Mouse (Mus musculus) large intestine, adult 2 months (tissue): ENCODE data around the gene Aurkb. TPM values are rescaled to one million over a fixed set of nuclear protein-coding genes. Genes with fewer than 3 reads are reported as not detected.

ENCODE experiments used
- DNase-seq: peaks from one replicate; pipeline ENCODE4 v3.0.0-alpha.2; 2012; ENCODE audit warnings: low read depth, low spot score
- WGBS: fragments of 180-500 bp; shearing (Covaris S2); methylation state at CpG from one replicate; pipeline ENCODE4 v1.1.7; 2018; 5-methylcytosine and 5-hydroxymethylcytosine counted together
- polyA plus RNA-seq: library from polyadenylated mRNA; depleted of rRNA; stranded (reverse); fragments of >200 nt; gene quantifications from 2 replicates; pipeline ENCODE4 v1.2.3, GENCODE M21; 2012

Gene Aurkb
- polyA plus RNA-seq, 1 experiment = 47.0 TPM

DNA sequence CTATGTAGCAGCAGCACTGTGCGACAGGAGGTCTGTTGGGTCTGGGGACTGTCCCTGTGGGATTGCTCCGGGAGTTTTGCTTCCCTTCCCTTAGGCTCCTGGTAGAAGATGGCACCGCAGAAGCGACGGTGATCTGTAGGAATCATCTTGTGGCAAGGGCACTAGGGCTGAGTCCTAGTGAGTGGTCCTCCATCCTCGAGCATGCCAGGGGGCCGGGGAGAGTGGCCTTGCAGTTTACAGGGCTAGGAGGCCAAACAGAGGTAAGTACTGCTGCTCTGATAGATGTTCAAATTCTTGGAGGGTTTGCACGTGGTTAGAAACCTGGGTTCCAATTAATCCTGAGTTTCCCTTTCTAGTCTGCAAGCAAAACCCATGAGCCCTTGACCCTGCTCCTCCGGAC is 10.0 kb upstream of the Aurkb start:
- no peak for DNase-seq
- 86% methylated on average over 9 of the region's 9 CpGs for WGBS

DNA sequence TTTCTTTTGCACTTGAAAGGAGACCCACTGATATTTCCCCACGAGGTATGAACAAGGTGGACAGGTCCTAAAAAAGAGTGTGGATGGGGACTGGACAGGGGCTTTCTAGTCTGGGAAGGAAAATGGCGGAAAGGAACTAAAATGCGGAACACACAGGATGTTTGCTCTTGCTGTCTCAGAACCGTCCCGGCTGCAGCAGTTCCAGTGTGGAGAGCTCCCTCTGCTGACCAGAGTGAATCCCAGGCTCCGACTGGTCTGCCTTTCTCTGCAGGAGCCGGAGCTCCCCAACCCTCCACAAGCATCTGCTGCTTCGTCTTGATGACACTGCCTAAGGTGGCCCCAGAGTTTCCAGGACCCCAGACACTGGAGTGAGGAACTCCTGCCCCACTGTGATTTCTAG is 9.6 kb upstream of the Aurkb start:
- peak; percentile 79 for DNase-seq
- 6% methylated on average over 8 of the region's 8 CpGs for WGBS

GRCm38 (mm10) chr11:69036486-69037230 is 8.8 kb upstream of the Aurkb start:
- WGBS = 8% methylated on average over 20 of the region's 20 CpGs
- no peak for DNase-seq

DNA sequence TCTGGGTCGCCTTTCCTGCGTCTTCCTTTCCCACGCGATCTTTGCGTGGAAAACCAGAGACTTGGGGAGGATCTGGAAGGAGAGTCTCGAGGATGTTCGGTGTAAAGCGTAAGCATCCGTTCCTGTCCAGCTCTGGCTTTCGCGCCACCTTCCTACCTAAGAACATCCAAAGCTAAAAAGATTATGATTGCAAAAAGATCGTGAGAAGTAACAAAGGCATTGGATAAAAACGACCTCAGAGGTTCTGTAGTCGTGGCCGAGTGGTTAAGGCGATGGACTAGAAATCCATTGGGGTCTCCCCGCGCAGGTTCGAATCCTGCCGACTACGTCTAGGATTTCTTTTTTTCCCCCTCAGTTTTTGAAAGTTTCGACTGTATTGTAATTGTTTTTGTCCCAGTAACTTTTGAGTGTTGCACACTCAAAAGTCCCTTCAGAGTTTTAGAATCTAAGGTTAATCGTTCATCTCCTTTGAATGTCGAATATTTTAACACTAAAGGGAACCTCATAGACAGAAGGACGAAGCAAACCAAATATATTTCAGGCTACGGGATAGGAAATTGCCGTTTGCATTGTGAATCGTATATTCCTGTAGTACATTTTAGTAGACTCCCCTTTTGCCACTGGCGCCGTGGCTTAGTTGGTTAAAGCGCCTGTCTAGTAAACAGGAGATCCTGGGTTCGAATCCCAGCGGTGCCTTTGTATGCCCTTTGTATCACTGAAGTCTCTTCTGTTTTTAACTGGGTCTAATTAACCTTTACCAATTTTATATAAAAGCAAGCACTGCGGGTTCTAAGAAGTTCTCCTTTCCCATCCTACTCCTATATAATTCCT is 8.0 kb upstream of the Aurkb start:
- 2% methylated on average over 34 of the region's 34 CpGs for WGBS

GRCm38 (mm10) chr11:69038173-69038572 is 7.3 kb upstream of the Aurkb start:
- DNase-seq = no peak
- WGBS = 79% methylated on average over 5 of the region's 5 CpGs

More for the DNA sequence above, 8.0 kb upstream of the Aurkb start:
- DNase-seq = no peak

GRCm38 (mm10) chr11:69046395-69046774 is 938 bp downstream of the Aurkb start:
- 6% methylated on average over 9 of the region's 9 CpGs for WGBS
- DNase-seq = no peak

DNA sequence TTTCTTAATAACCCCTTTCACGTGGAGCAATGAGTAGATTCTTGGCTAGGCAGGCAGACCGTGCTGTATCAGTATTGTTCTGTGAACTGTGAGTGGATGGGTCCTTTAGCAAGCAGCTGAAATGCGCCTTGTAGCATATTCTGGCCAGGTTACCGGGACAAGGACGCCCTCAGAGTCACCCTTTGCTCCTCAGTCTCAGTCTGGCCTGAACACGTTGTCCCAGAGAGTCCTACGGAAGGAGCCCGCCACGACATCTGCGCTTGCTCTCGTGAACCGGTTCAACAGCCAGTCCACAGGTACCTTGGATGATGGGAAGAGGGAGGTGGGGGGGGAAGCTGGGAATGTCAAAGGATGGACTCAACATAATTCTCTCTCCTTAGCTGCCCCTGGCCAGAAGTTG is 2.1 kb downstream of the Aurkb start:
- WGBS = 86% methylated on average over 12 of the region's 12 CpGs
- DNase-seq = no peak

DNA sequence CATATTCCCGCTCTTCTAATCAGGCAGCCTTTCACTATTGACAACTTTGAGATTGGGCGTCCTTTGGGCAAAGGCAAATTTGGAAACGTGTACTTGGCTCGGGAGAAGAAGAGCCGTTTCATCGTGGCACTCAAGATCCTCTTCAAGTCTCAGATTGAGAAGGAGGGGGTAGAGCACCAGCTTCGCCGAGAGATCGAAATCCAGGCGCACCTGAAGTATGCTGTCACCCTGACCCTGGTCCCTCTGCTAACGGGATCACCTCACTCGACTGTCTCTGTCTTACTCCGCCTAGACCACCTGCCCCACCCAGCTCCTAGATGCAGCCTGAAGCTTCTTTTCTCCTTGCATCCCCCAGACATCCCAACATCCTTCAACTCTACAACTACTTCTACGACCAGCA is 2.7 kb downstream of the Aurkb start:
- DNase-seq = no peak
- 91% methylated on average over 14 of the region's 14 CpGs for WGBS

DNA sequence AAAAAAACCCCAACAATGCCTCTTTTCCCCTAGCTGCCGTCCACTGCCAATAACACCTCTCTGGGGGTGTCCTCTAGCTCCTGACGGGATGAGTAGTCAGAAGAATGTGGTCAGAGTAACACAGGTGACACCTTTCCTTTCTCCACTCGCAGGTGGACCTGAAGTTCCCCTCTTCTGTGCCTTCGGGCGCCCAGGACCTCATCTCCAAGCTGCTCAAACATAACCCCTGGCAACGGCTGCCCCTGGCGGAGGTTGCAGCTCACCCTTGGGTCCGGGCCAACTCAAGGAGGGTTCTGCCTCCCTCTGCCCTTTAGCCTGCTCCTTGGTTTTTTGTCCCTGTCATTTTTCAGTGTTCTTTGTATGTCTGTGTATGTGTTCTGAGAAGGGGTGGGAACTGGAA is 5.3 kb downstream of the Aurkb start:
- DNase-seq = no peak
- 92% methylated on average over 8 of the region's 8 CpGs for WGBS

- 85% methylated on average over 4 of the region's 4 CpGs for WGBS
These were observed 6.3 kb downstream of the Aurkb start for GRCm38 (mm10) chr11:69051771-69052170.

DNA sequence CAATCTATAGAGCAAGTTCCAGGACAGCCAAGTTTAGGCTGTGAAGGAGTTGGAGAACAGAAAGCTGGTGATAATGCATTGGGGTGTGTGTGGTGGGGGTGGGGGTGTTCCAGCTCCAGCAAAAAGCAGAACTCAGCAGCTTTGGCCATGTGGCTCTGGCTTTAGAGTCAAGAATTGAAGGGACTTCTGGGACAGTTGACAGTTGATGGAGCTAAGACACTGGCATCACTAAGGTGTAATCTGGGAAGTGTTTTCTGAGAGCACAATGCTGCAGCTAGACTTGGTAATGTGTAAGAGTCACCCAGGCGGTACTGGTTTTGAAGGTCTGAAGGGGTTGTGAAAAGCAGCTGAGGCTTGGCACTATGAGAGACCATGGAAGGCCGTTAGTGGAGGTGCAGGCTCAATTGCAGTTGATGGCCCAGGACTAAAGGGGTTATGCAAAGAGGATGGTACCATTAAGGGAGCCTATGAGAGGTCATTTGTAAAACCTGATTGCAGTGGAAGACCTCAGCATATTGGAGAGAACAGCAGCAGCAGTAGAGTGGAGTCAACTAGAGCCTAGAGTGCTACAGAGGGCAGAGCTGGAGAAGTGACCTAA is 7.5 kb downstream of the Aurkb start:
- DNase-seq = no peak
- WGBS = 89% methylated on average over 2 of the region's 2 CpGs

More at GRCm38 (mm10) chr11:69051771-69052170, 6.3 kb downstream of the Aurkb start:
- DNase-seq = no peak

DNA sequence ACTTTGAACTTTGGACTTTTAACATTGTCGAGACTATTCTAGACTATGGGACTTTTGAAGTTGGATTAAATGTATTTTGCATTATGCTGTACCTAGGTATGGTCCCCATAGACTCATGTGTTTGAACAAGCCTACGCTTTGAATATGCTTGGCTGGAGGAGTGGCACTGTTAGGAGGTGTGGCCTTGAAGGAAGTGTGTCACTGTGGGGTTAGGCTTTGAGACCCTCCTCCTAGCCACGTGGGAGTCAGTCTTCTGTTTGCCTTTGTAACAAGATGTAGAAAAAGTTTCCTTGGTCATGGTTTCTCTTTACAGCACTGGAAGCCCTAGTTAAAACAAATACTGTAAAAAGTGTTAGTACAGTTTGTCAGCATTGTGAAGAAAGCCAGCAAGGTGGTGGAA is 8.4 kb downstream of the Aurkb start:
- WGBS = 32% methylated on average over 3 of the region's 3 CpGs
- no peak for DNase-seq

DNA sequence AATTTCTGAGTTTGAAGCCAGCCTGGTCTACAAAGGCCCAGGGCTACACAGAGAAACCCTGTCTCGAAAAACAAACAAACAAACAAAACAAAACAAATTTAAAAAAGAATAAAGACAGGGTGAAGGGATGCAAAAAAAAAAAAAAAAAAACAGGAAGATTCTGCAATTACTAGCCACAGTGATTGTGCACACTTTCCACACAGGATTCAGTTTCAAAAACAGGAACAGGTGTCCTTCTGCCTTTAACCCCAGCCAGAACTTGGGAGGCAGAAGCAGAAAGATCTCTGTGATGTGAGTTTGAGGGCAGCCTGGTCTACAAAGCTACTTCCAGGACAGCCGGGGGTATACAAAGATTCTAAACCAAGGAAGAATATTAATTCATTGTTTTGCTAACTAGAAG is 12.8 kb downstream of the Aurkb start:
- 60% methylated on average over 2 of the region's 2 CpGs for WGBS
- DNase-seq = no peak

DNA sequence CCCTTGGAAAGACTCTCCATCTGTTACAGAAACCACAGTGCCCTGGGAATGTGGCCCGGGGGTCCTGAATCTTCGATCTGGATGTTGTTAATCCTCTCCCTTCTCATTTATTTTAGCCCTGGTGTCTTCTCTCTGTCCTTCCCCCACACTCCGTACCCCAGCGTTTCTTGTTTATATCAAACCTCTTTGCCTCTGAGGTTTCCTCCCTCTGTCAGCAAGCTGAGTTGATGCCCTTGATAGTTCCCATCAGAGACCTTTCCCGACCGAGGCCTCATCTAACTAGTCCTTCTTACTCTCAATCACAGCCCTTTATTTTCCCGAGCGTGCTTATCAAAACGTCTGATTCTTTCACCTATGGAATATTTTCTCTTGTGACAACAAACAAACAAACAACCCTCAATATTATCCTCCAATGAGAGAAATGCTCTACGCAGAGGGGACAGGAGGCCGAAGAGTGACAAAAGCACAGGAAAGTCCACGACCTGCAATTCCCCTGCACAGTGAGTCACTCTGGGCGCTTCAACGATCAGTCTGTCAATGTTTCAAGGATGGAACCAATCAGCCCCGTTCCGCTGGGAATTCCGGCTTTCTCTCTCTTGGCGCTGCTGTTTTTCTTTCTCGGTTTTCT is 13.4 kb downstream of the Aurkb start:
- no peak for DNase-seq
- under 1% methylated on average over 19 of the region's 19 CpGs for WGBS

- under 1% methylated on average over 64 of the region's 64 CpGs for WGBS
- DNase-seq = no peak
These were observed 14.0 kb downstream of the Aurkb start, which contains the start of gene Borcs6 for GRCm38 (mm10) chr11:69059357-69059974. TSS of gene Borcs6 (plus strand) at chr11:69059717.

GRCm38 (mm10) chr11:69059975-69060411 is 14.5 kb downstream of the Aurkb start:
- no peak for DNase-seq
- under 1% methylated on average over 49 of the region's 49 CpGs for WGBS

- no peak for DNase-seq
- 3% methylated on average over 40 of the region's 40 CpGs for WGBS
These were observed 15.2 kb downstream of the Aurkb start for GRCm38 (mm10) chr11:69060448-69061254.

GRCm38 (mm10) chr11:69061255-69061912 is 15.9 kb downstream of the Aurkb start:
- no peak for DNase-seq
- WGBS = 47% methylated on average over 17 of the region's 17 CpGs
